Comparison of ENCODE assay signal across 18 mouse cellular contexts in genomic region chr7:110736914-110737313, GRCm38 (mm10). TPM values are rescaled to one million over a fixed set of nuclear protein-coding genes. Genes with fewer than 3 reads are reported as not detected.
DNase-seq lines count a peak whose midpoint lies in the region; ATAC-seq and TF ChIP-seq lines count a peak whose summit lies in the region.
"Had no signal": no experiment of that assay in that cellular context is flagged by ENCODE, and none has a peak within 500 bp of the region (broad histone marks: within the 10 kb centered on the region; RNA-seq: fewer than 3 reads in every experiment).

No protein-coding gene starts in this region.

- no peak for TF ChIP-seq EP300 in liver, postnatal 0 days (IDR thresholded peaks at IDR 0.05; ENCODE audit: low read depth)

- no peak overlapping the region for H3K27ac ChIP-seq in hindbrain, postnatal 0 days
- no peak overlapping the region for H3K27ac ChIP-seq in hindbrain, embryonic 16.5 days (ENCODE audit: low read depth, low read length)
- H3K27ac ChIP-seq in liver, postnatal 0 days (ENCODE audit: low read depth): no peak overlapping the region
- H3K27ac ChIP-seq in liver, embryonic 12.5 days: no peak overlapping the region
- H3K27ac ChIP-seq: kidney, embryonic 15.5 days; limb, embryonic 13.5 days; lung, embryonic 15.5 days; midbrain, embryonic 15.5 days; stomach, embryonic 15.5 days had no signal

- no peak overlapping the region for H3K9ac ChIP-seq in hindbrain, postnatal 0 days (replicated peaks; ENCODE audit: low read length)
- no peak overlapping the region for H3K9ac ChIP-seq in hindbrain, embryonic 16.5 days (ENCODE audit: low read depth, low read length)
- H3K9ac ChIP-seq in liver, postnatal 0 days (replicated peaks): no peak overlapping the region
- no peak overlapping the region for H3K9ac ChIP-seq in liver, embryonic 12.5 days
- H3K9ac ChIP-seq: kidney, embryonic 15.5 days; limb, embryonic 13.5 days; lung, embryonic 15.5 days; midbrain, embryonic 15.5 days; stomach, embryonic 15.5 days had no signal

- H3K4me1 ChIP-seq in hindbrain, postnatal 0 days (ENCODE audit: insufficient read depth, low read length): peaks cover 10% of the 10 kb centered on the region; the same call in 1 of the 2 replicates
- H3K4me1 ChIP-seq in hindbrain, embryonic 16.5 days (ENCODE audit: control insufficient read depth, insufficient read depth, low read depth, low read length): peaks cover 13% of the 10 kb centered on the region
- H3K4me1 ChIP-seq in liver, postnatal 0 days (ENCODE audit: insufficient read depth): no peaks in the 10 kb centered on the region
- no peaks in the 10 kb centered on the region for H3K4me1 ChIP-seq in liver, embryonic 12.5 days
- H3K4me1 ChIP-seq: stomach, embryonic 15.5 days had no signal

- peak; percentile 33 for TF ChIP-seq CTCF in hindbrain, postnatal 0 days (IDR thresholded peaks at IDR 0.05; ENCODE audit: low read depth)
- peak; percentile 46; the same call in 1 of the 2 replicates for TF ChIP-seq CTCF in liver, postnatal 0 days (IDR thresholded peaks at IDR 0.05; ENCODE audit: low read depth)

- H3K36me3 ChIP-seq in hindbrain, postnatal 0 days (ENCODE audit: insufficient read depth, low read length): no peaks in the 10 kb centered on the region
- no peaks in the 10 kb centered on the region for H3K36me3 ChIP-seq in hindbrain, embryonic 16.5 days (ENCODE audit: control insufficient read depth, insufficient read depth, low read length)
- H3K36me3 ChIP-seq in liver, postnatal 0 days (replicated peaks; ENCODE audit: insufficient read depth, low read length): no peaks in the 10 kb centered on the region
- H3K36me3 ChIP-seq in liver, embryonic 12.5 days: no peaks in the 10 kb centered on the region
- H3K36me3 ChIP-seq: kidney, embryonic 15.5 days; limb, embryonic 13.5 days; lung, embryonic 15.5 days; midbrain, embryonic 15.5 days; stomach, embryonic 15.5 days had no signal

- WGBS in hindbrain, postnatal 0 days: 52% methylated on average over 2 of the region's 2 CpGs
- WGBS in hindbrain, embryonic 16.5 days: 49% methylated on average over 2 of the region's 2 CpGs
- 46% methylated on average over 2 of the region's 2 CpGs for WGBS in liver, postnatal 0 days (ENCODE audit: insufficient replicate concordance)
- 39% methylated on average over 2 of the region's 2 CpGs for WGBS in liver, embryonic 12.5 days (ENCODE audit: insufficient replicate concordance)

- ATAC-seq in hindbrain, postnatal 0 days: no peak
- ATAC-seq in hindbrain, embryonic 16.5 days: no peak
- no peak for ATAC-seq in liver, postnatal 0 days
- no peak for ATAC-seq in liver, embryonic 12.5 days
- ATAC-seq: inflammation-experienced regulatory T-cells, adult 6 months; midbrain, embryonic 15.5 days had no signal

- no peaks in the 10 kb centered on the region for H3K9me3 ChIP-seq in hindbrain, postnatal 0 days (ENCODE audit: low read length)
- no peaks in the 10 kb centered on the region for H3K9me3 ChIP-seq in hindbrain, embryonic 16.5 days (ENCODE audit: control insufficient read depth, low read length)
- H3K9me3 ChIP-seq in liver, postnatal 0 days (ENCODE audit: low read length): peaks cover 3% of the 10 kb centered on the region; the same call in 1 of the 2 replicates
- H3K9me3 ChIP-seq in liver, embryonic 12.5 days (replicated peaks): peaks cover 7% of the 10 kb centered on the region; the same call in 1 of the 2 replicates
- H3K9me3 ChIP-seq: kidney, embryonic 15.5 days; lung, embryonic 15.5 days; midbrain, embryonic 15.5 days; stomach, embryonic 15.5 days had no signal

- no peak for DNase-seq in hindbrain, postnatal 0 days (ENCODE audit: low spot score)
- no peak for DNase-seq in liver, postnatal 0 days
- peak; percentile 39 for DNase-seq in ES-CJ7 (ENCODE audit: low read depth, low spot score)
- DNase-seq in induced T-regulatory cell, adult 2 months (ENCODE audit: low read depth): peak; percentile 10
- no peak for DNase-seq in frontal cortex, postnatal 36 days (ENCODE audit: low spot score in 2 of 2)
- DNase-seq in layer of hippocampus, adult 9-11 months: no peak
- DNase-seq: cerebellum, adult 9-10 months; gastrocnemius, postnatal 25 days; right cerebral cortex, adult 18-20 months had no signal

- no peak overlapping the region for H3K4me2 ChIP-seq in hindbrain, postnatal 0 days (ENCODE audit: low read depth, low read length)
- no peak overlapping the region for H3K4me2 ChIP-seq in hindbrain, embryonic 16.5 days (ENCODE audit: low read length)
- H3K4me2 ChIP-seq in liver, postnatal 0 days (ENCODE audit: low read depth, low read length): no peak overlapping the region
- H3K4me2 ChIP-seq in liver, embryonic 12.5 days: no peak overlapping the region
- H3K4me2 ChIP-seq: heart, embryonic 11.5 days; kidney, embryonic 15.5 days; limb, embryonic 13.5 days; lung, embryonic 15.5 days; midbrain, embryonic 15.5 days; stomach, embryonic 15.5 days had no signal

- H3K4me3 ChIP-seq in hindbrain, postnatal 0 days (ENCODE audit: low read length): no peak overlapping the region
- H3K4me3 ChIP-seq in hindbrain, embryonic 16.5 days (ENCODE audit: low read length): no peak overlapping the region
- no peak overlapping the region for H3K4me3 ChIP-seq in liver, postnatal 0 days (ENCODE audit: low read depth, low read length)
- H3K4me3 ChIP-seq in liver, embryonic 12.5 days: no peak overlapping the region
- H3K4me3 ChIP-seq: kidney, embryonic 15.5 days; limb, embryonic 13.5 days; lung, embryonic 15.5 days; midbrain, embryonic 15.5 days; stomach, embryonic 15.5 days had no signal

- H3K27me3 ChIP-seq in hindbrain, postnatal 0 days (ENCODE audit: insufficient read depth, low read length): no peaks in the 10 kb centered on the region
- no peaks in the 10 kb centered on the region for H3K27me3 ChIP-seq in hindbrain, embryonic 16.5 days (replicated peaks; ENCODE audit: control insufficient read depth, insufficient read depth, low read length)
- no peaks in the 10 kb centered on the region for H3K27me3 ChIP-seq in liver, postnatal 0 days (ENCODE audit: insufficient read depth, low read length)
- H3K27me3 ChIP-seq in liver, embryonic 12.5 days (replicated peaks): peaks cover 18% of the 10 kb centered on the region
- H3K27me3 ChIP-seq: kidney, embryonic 15.5 days; limb, embryonic 13.5 days; lung, embryonic 15.5 days; midbrain, embryonic 15.5 days; stomach, embryonic 15.5 days had no signal

RNA-seq across cellular contexts. Expression of gene Ampd3, which starts 31.1 kb away (rescaled TPM):
- total RNA-seq in hindbrain, postnatal 0 days (2014; rRNA removed): 15.1 and 24.8 TPM in 2 replicates
- 12.4 and 14.3 TPM in 2 replicates for polyA plus RNA-seq in hindbrain, postnatal 0 days (2015; fragmentation: Nextera tagmentation; extraction: Ambion mirVana)
- polyA plus RNA-seq in hindbrain, embryonic 16.5 days (2015; fragmentation: Nextera tagmentation; extraction: Ambion mirVana): 14.3 and 14.9 TPM in 2 replicates
- polyA plus RNA-seq in liver, postnatal 0 days (2015; fragmentation: Nextera tagmentation; extraction: Ambion mirVana): 12.3 and 16.6 TPM in 2 replicates
- polyA plus RNA-seq in liver, embryonic 12.5 days (2016; fragmentation: Nextera tagmentation; extraction: Ambion mirVana): 33.7 and 34.2 TPM in 2 replicates

Comparison
In these comparisons a context has a peak if more than half of its experiments do, and no peak if none do; other contexts are left out.
1. DNase-seq: peak in ES-CJ7 (single experiment) and induced T-regulatory cell, adult 2 months (single experiment); none in hindbrain, postnatal 0 days (single experiment), liver, postnatal 0 days (single experiment), frontal cortex, postnatal 36 days (0 of 2) and layer of hippocampus, adult 9-11 months (single experiment).